18 mouse cellular contexts compared by ENCODE assay signal in the genomic region with DNA sequence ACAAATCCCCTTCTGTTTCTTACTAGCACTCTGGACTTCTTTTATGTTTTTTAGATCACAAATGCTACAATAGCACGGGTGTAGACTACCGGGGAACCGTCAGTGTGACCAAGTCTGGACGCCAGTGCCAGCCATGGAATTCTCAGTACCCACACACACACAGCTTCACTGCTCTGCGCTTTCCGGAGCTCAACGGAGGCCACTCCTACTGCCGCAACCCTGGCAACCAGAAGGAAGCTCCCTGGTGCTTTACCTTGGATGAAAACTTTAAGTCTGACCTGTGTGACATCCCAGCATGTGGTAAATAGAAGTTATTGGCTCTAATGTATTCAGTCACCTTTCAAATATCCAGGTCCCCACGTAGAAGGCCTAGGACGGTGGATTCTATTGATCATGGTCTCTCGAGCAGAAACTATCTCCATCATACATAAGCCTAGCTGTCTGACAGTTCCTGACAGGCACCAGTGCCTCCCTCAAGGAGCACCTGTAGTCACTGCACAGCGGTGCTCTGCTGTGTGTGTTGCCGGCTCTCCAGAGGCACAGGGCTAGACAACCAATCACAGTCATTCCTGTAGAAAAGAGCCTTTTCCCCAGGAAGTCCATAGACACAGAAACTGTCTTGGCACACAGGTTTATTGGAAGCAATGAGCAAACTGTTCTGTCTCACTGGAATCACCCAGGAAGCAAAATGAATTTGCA.
DNase-seq lines count a peak whose midpoint lies in the region; ATAC-seq and TF ChIP-seq lines count a peak whose summit lies in the region.
"Had no signal": no experiment of that assay in that cellular context is flagged by ENCODE, and none has a peak within 500 bp of the region (broad histone marks: within the 10 kb centered on the region; RNA-seq: fewer than 3 reads in every experiment).

No protein-coding gene starts in this region.

- ATAC-seq in midbrain, embryonic 11.5 days (ENCODE audit: low FRiP score) = 0 out of 2 replicates have a peak, but pooled peaks have one; percentile 27
- peak; percentile 68 for ATAC-seq in hindbrain, postnatal 0 days
- ATAC-seq: liver, embryonic 12.5 days; Patski had no signal

- no peak overlapping the region for H3K4me2 ChIP-seq in midbrain, embryonic 11.5 days
- no peak overlapping the region for H3K4me2 ChIP-seq in hindbrain, postnatal 0 days (ENCODE audit: low read depth, low read length)
- H3K4me2 ChIP-seq: liver, embryonic 12.5 days had no signal

- no peak overlapping the region for H3K27ac ChIP-seq in midbrain, embryonic 11.5 days (ENCODE audit: low read depth, low read length)
- H3K27ac ChIP-seq in midbrain, embryonic 10.5 days (replicated peaks) = no peak overlapping the region; the same call in 1 of the 2 replicates
- no peak overlapping the region for H3K27ac ChIP-seq in hindbrain, postnatal 0 days
- H3K27ac ChIP-seq: heart, adult 2 months; limb, embryonic 10.5 days; liver, embryonic 12.5 days had no signal

- no peaks in the 10 kb centered on the region for H3K36me3 ChIP-seq in midbrain, embryonic 11.5 days (ENCODE audit: control insufficient read depth, insufficient read depth, low read length)
- H3K36me3 ChIP-seq in midbrain, embryonic 10.5 days = no peaks in the 10 kb centered on the region
- H3K36me3 ChIP-seq in hindbrain, postnatal 0 days (ENCODE audit: insufficient read depth, low read length) = no peaks in the 10 kb centered on the region
- H3K36me3 ChIP-seq: liver, embryonic 12.5 days had no signal

- H3K4me1 ChIP-seq in midbrain, embryonic 11.5 days (ENCODE audit: control insufficient read depth, insufficient read depth, low read length) = no peaks in the 10 kb centered on the region
- H3K4me1 ChIP-seq in midbrain, embryonic 10.5 days = peaks cover 15% of the 10 kb centered on the region
- H3K4me1 ChIP-seq in hindbrain, postnatal 0 days (ENCODE audit: insufficient read depth, low read length) = no peaks in the 10 kb centered on the region
- H3K4me1 ChIP-seq: liver, embryonic 12.5 days had no signal

- no peak overlapping the region for H3K9ac ChIP-seq in midbrain, embryonic 11.5 days (ENCODE audit: low read length)
- H3K9ac ChIP-seq in hindbrain, postnatal 0 days (replicated peaks; ENCODE audit: low read length) = no peak overlapping the region
- H3K9ac ChIP-seq: liver, embryonic 12.5 days had no signal

- TF ChIP-seq CTCF in hindbrain, postnatal 0 days (IDR thresholded peaks at IDR 0.05; ENCODE audit: low read depth) = no peak

- peak; percentile 24 for DNase-seq in embryo, embryonic 10 days (ENCODE audit: low spot score)
- DNase-seq in embryo, embryonic 10.5 days (ENCODE audit: low spot score) = no peak
- DNase-seq in midbrain, embryonic 11.5 days (ENCODE audit: low spot score, missing footprints) = no peak
- DNase-seq in midbrain, embryonic 10.5 days (ENCODE audit: low spot score) = no peak
- peak; percentile 25 for DNase-seq in hindbrain, postnatal 0 days (ENCODE audit: low spot score)
- peak; percentile 9 for DNase-seq in retina, postnatal 7 days (ENCODE audit: low read depth, low spot score)
- no peak for DNase-seq in adrenal gland, adult 2 months
- DNase-seq in thymus, postnatal 25 days = no peak
- DNase-seq: cerebellum, adult 18-20 months; heart, adult 2 months; kidney, adult 2 months; kidney, postnatal 25 days; right cerebral cortex, postnatal 14 days; thymus, postnatal 36 days had no signal

- H3K9me3 ChIP-seq in midbrain, embryonic 11.5 days (ENCODE audit: control insufficient read depth, low read length) = no peaks in the 10 kb centered on the region
- H3K9me3 ChIP-seq in midbrain, embryonic 10.5 days (replicated peaks) = no peaks in the 10 kb centered on the region
- no peaks in the 10 kb centered on the region for H3K9me3 ChIP-seq in hindbrain, postnatal 0 days (ENCODE audit: low read length)
- H3K9me3 ChIP-seq: limb, embryonic 10.5 days; liver, embryonic 12.5 days had no signal

- WGBS in midbrain, embryonic 11.5 days = 27% methylated on average over 13 of the region's 13 CpGs
- WGBS in midbrain, embryonic 10.5 days = 33% methylated on average over 13 of the region's 13 CpGs
- 25% methylated on average over 13 of the region's 13 CpGs for WGBS in hindbrain, postnatal 0 days

- no peak overlapping the region for H3K4me3 ChIP-seq in midbrain, embryonic 11.5 days (ENCODE audit: low read depth, low read length)
- H3K4me3 ChIP-seq in midbrain, embryonic 10.5 days = no peak overlapping the region
- no peak overlapping the region for H3K4me3 ChIP-seq in hindbrain, postnatal 0 days (ENCODE audit: low read length)
- H3K4me3 ChIP-seq: heart, adult 2 months; limb, embryonic 10.5 days; liver, embryonic 12.5 days had no signal

- no peaks in the 10 kb centered on the region for H3K27me3 ChIP-seq in midbrain, embryonic 11.5 days (ENCODE audit: control insufficient read depth, insufficient read depth, low read length)
- no peaks in the 10 kb centered on the region for H3K27me3 ChIP-seq in midbrain, embryonic 10.5 days (ENCODE audit: low read depth, poor library complexity, severe bottlenecking)
- no peaks in the 10 kb centered on the region for H3K27me3 ChIP-seq in hindbrain, postnatal 0 days (ENCODE audit: insufficient read depth, low read length)
- H3K27me3 ChIP-seq: CH12.LX; liver, embryonic 12.5 days; Patski had no signal

Comparison
In these comparisons a context has a peak if more than half of its experiments do, and no peak if none do; other contexts are left out.
1. DNase-seq: peak in embryo, embryonic 10 days (single experiment), hindbrain, postnatal 0 days (single experiment) and retina, postnatal 7 days (single experiment); none in embryo, embryonic 10.5 days (single experiment), midbrain, embryonic 11.5 days (single experiment), midbrain, embryonic 10.5 days (single experiment), adrenal gland, adult 2 months (single experiment) and thymus, postnatal 25 days (single experiment).